Mouse (Mus musculus): Measurements from ENCODE around the gene Slc25a39. TPM values are rescaled to one million over a fixed set of nuclear protein-coding genes. Genes with fewer than 3 reads are reported as not detected.

Gene Slc25a39
- polyA plus RNA-seq, 1 experiment = 407 TPM

- H3K36me3 ChIP-seq (ENCODE audit: control insufficient read depth, insufficient read depth, low read length) = peaks cover 4% of the 10 kb centered on the region
- H3K4me3 ChIP-seq (ENCODE audit: extremely low read depth, insufficient read depth, insufficient read length) = no peak overlapping the region
- H3K4me1 ChIP-seq (ENCODE audit: control insufficient read depth, insufficient read depth, insufficient read length) = peaks cover 10% of the 10 kb centered on the region
- no peak for DNase-seq (ENCODE audit: low read depth in 1 of 2, low spot score in 2 of 2)
- no peak overlapping the region for H3K27ac ChIP-seq (ENCODE audit: insufficient read depth, low read length)
- H3K27me3 ChIP-seq (ENCODE audit: control insufficient read depth, insufficient read depth, low read length) = peaks cover 15% of the 10 kb centered on the region
- WGBS = 87% methylated on average over 20 of the region's 20 CpGs
- TF ChIP-seq CTCF (IDR thresholded peaks at IDR 0.05; ENCODE audit: extremely low read depth, insufficient read depth, insufficient read length, insufficient replicate concordance) (no peak), POLR2A (IDR thresholded peaks at IDR 0.05; ENCODE audit: low read depth, low read length) (no peak)
These were observed 9.5 kb downstream of the Slc25a39 start for GRCm38 (mm10) chr11:102398007-102398825.

GRCm38 (mm10) chr11:102396671-102397141 lies 11.0 kb downstream of the Slc25a39 start:
- Histone ChIP-seq H3K27ac (ENCODE audit: insufficient read depth, low read length) (no peak overlapping the region), H3K4me3 (ENCODE audit: extremely low read depth, insufficient read depth, insufficient read length) (no peak overlapping the region), H3K4me1 (ENCODE audit: control insufficient read depth, insufficient read depth, insufficient read length) (peaks cover 12% of the 10 kb centered on the region), H3K36me3 (ENCODE audit: control insufficient read depth, insufficient read depth, low read length) (no peaks in the 10 kb centered on the region), H3K27me3 (ENCODE audit: control insufficient read depth, insufficient read depth, low read length) (peaks cover 15% of the 10 kb centered on the region)
- DNase-seq (ENCODE audit: low read depth in 1 of 2, low spot score in 2 of 2) = no peak
- WGBS = 89% methylated on average over 7 of the region's 7 CpGs
- TF ChIP-seq POLR2A (IDR thresholded peaks at IDR 0.05; ENCODE audit: low read depth, low read length) = no peak
- no peak for TF ChIP-seq CTCF (IDR thresholded peaks at IDR 0.05; ENCODE audit: extremely low read depth, insufficient read depth, insufficient read length, insufficient replicate concordance)

GRCm38 (mm10) chr11:102396263-102396662 lies 11.5 kb downstream of the Slc25a39 start:
- Histone ChIP-seq H3K36me3 (ENCODE audit: control insufficient read depth, insufficient read depth, low read length) (no peaks in the 10 kb centered on the region), H3K4me3 (ENCODE audit: extremely low read depth, insufficient read depth, insufficient read length) (no peak overlapping the region), H3K4me1 (ENCODE audit: control insufficient read depth, insufficient read depth, insufficient read length) (peaks cover 12% of the 10 kb centered on the region), H3K27me3 (ENCODE audit: control insufficient read depth, insufficient read depth, low read length) (peaks cover 16% of the 10 kb centered on the region), H3K27ac (ENCODE audit: insufficient read depth, low read length) (no peak overlapping the region)
- TF ChIP-seq POLR2A (IDR thresholded peaks at IDR 0.05; ENCODE audit: low read depth, low read length) = no peak
- no peak for TF ChIP-seq CTCF (IDR thresholded peaks at IDR 0.05; ENCODE audit: extremely low read depth, insufficient read depth, insufficient read length, insufficient replicate concordance)
- WGBS = 55% methylated on average over 6 of the region's 6 CpGs
- no peak for DNase-seq (ENCODE audit: low read depth in 1 of 2, low spot score in 2 of 2)

DNA sequence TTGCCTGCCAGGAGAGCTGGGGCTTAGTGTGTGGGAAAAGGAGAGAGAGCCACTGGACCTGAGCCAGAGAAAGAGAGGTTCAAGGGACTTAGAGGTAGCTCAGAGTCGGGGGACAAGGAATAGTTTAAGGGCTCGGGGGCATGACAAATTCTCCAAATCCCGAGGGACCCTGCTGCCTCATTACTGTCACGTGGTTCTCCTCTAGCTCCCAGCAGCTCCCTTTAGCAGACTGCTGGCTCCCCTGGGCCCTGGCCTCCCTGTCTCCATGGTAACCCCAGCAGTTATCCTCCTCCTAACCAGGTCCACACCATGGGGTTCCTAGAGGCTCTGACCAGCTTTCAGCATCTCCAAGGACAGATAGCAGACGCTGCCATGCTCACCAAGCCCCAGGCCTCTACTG lies 12.5 kb downstream of the Slc25a39 start:
- no peak for TF ChIP-seq POLR2A (IDR thresholded peaks at IDR 0.05; ENCODE audit: low read depth, low read length)
- TF ChIP-seq CTCF (IDR thresholded peaks at IDR 0.05; ENCODE audit: extremely low read depth, insufficient read depth, insufficient read length, insufficient replicate concordance) = no peak
- H3K27ac ChIP-seq (ENCODE audit: insufficient read depth, low read length) = no peak overlapping the region
- 39% methylated on average over 5 of the region's 5 CpGs for WGBS

GRCm38 (mm10) chr11:102394421-102395124 lies 13.2 kb downstream of the Slc25a39 start:
- Histone ChIP-seq H3K36me3 (ENCODE audit: control insufficient read depth, insufficient read depth, low read length) (no peaks in the 10 kb centered on the region), H3K4me1 (ENCODE audit: control insufficient read depth, insufficient read depth, insufficient read length) (peaks cover 12% of the 10 kb centered on the region), H3K27me3 (ENCODE audit: control insufficient read depth, insufficient read depth, low read length) (peaks cover 13% of the 10 kb centered on the region), H3K27ac (ENCODE audit: insufficient read depth, low read length) (no peak overlapping the region), H3K4me3 (ENCODE audit: extremely low read depth, insufficient read depth, insufficient read length) (no peak overlapping the region)
- WGBS = 82% methylated on average over 9 of the region's 9 CpGs
- TF ChIP-seq CTCF (IDR thresholded peaks at IDR 0.05; ENCODE audit: extremely low read depth, insufficient read depth, insufficient read length, insufficient replicate concordance) (no peak), POLR2A (IDR thresholded peaks at IDR 0.05; ENCODE audit: low read depth, low read length) (no peak)
- DNase-seq (ENCODE audit: low read depth in 1 of 2, low spot score in 2 of 2) = no peak

More for the DNA sequence above, 12.5 kb downstream of the Slc25a39 start:
- Histone ChIP-seq H3K36me3 (ENCODE audit: control insufficient read depth, insufficient read depth, low read length) (no peaks in the 10 kb centered on the region), H3K4me3 (ENCODE audit: extremely low read depth, insufficient read depth, insufficient read length) (no peak overlapping the region), H3K4me1 (ENCODE audit: control insufficient read depth, insufficient read depth, insufficient read length) (peaks cover 12% of the 10 kb centered on the region), H3K27me3 (ENCODE audit: control insufficient read depth, insufficient read depth, low read length) (peaks cover 16% of the 10 kb centered on the region)
- DNase-seq (ENCODE audit: low read depth in 1 of 2, low spot score in 2 of 2) = no peak

DNA sequence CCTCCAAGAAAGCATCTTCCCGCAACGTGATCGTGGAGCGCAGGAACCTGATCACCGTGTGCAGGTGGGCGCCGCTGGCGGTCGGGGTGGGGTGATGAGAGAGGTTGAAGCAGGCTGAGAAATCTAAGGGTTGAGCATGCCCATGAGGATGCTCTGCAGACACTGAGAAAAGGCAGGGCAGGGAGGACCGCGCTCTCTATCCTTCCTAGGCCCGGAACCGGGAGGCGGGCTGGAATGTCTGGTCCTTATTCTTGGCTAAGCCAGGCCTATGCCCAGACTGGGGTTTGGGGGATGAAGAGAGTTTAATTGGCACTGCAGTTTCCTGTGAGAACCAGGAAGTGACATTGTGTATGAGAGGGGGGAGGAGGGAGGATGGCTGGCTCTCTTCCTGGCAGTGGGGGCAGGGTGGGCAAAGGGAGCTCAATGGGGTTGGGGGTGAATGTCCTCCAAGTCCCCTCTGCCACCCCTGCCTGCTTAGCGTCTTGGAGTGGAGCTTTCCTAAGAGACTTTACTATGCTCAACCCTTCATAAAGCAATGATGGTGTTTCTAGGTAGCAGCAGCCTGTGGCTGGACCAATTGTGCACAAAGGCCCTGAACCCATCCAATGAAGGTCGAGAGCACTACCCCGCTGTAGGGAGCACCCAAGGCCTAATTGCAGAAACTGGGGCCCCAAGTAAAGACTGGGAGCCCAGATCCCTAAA lies 13.9 kb downstream of the Slc25a39 start:
- no peak overlapping the region for H3K27ac ChIP-seq (ENCODE audit: insufficient read depth, low read length)
- no peaks in the 10 kb centered on the region for H3K36me3 ChIP-seq (ENCODE audit: control insufficient read depth, insufficient read depth, low read length)
- peaks cover 12% of the 10 kb centered on the region for H3K4me1 ChIP-seq (ENCODE audit: control insufficient read depth, insufficient read depth, insufficient read length)
- peak overlapping the region; percentile 50 for H3K4me3 ChIP-seq (ENCODE audit: extremely low read depth, insufficient read depth, insufficient read length)
- WGBS = 8% methylated on average over 17 of the region's 17 CpGs
- no peak for DNase-seq (ENCODE audit: low read depth in 1 of 2, low spot score in 2 of 2)
- peaks cover 7% of the 10 kb centered on the region for H3K27me3 ChIP-seq (ENCODE audit: control insufficient read depth, insufficient read depth, low read length)
- no peak for TF ChIP-seq POLR2A (IDR thresholded peaks at IDR 0.05; ENCODE audit: low read depth, low read length)
- no peak for TF ChIP-seq CTCF (IDR thresholded peaks at IDR 0.05; ENCODE audit: extremely low read depth, insufficient read depth, insufficient read length, insufficient replicate concordance)
